Mouse (Mus musculus) cerebellum, postnatal 10 days (tissue): Measurements from ENCODE around the gene Grsf1.

Source experiments
- DNase-seq, 2 experiments: peaks; one replicate each; pipeline ENCODE4 v3.0.0; 2021; ENCODE audit warnings: mixed read lengths in 2 of 2

Gene Grsf1

DNA sequence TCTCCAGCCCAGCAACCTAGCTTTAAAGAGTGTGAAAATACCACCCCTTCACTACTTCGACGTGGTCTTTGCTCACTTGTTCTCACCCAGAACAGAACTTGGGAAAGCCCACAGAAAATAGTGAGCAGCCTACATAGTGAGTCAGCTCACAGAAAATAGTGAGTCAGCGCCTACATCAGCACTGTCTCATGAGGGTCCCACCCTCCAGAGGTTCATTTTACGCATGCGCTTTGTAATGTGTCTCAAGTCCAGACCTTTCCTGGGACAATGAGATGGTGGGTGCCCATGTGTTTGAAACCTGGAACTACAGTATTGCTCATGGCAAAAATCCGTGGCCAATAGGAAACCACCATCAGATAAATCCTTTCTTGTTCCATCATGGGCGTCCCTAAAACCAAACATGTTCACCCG, 12.0 kb upstream of the Grsf1 start:
- no peak for DNase-seq

DNA sequence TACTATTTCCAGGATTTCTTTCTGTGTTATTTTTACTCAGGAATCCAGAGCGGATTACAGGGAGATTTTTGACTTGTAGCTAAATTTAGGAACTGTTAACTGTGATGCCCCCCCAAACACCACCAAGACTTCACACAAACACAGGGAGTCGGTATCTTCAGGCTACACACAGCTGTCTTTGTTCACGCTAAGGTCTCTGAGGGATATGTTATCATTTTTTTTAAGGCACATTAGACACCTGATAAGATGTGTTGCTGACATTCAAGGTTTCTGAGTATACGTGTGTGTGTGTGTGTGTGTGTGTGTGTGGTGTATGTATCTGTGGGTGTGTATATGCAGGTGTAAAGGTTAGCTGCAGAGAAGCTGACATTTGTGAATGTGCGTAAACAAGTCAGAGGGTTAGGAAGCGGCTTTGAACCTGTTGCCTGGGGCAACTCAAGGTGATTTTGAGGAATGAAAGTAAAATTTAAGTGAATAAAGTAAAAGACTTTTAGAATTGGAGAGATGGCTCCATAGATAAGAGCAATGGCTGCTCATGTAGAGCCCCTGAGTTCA, 9.9 kb upstream of the Grsf1 start:
- DNase-seq: no peak

DNA sequence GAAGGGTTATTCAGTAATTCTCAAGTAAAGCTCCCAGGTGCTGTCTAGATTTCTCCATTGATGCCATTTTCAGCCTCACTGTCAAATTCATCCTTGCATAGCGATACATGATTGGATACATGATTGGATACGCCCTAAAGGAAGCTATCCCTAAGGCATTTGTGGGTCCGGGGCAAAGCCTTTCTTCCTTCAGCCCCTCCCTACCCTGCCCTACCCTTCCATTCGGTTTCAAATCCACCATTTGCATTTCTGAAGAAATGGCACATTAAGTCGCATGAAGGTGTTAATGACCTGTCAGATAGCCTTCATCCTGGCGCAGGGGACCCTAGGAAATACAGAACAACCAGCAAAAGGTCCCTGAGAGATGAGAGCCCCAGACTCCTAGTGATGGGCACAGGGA, 9.3 kb upstream of the Grsf1 start:
- no peak for DNase-seq

DNA sequence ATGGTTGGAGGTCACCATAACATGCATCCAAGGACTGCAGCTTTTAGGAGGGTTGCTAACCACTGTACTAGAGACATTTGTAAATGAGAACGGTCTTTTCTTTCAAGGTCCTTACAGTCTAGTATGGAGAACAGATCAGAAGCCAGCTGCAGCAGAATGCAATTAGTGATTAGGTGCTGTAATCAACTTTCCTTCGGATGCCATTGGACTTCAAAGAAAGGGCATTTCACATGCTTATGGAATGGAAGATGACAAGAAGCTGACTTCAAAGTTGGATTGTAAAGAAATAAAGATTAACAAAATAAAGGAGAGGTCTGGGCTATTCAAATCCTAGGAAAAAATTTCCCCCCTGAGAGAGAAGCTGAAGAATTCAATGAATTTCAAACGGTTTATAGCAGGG, 8.3 kb upstream of the Grsf1 start:
- DNase-seq: no peak

DNA sequence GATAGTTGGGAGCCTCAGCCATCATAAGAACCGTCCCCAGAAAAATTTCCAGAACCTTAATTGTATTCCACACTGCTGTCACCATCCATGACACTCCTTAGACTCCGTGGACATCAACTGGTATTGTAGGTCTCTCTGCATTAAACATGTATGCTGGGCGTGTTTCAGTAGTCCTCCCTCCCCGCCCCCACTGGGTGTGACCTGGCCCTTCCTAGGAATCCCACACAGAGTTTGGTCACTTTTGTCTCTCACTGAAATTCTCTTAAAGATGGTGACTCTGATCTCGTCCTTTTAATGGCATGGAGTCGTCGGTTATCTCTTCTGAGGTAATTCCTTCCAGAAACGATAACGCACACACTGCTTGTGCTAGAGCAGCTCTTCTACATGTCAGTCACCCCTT, 7.7 kb upstream of the Grsf1 start:
- DNase-seq: no peak

DNA sequence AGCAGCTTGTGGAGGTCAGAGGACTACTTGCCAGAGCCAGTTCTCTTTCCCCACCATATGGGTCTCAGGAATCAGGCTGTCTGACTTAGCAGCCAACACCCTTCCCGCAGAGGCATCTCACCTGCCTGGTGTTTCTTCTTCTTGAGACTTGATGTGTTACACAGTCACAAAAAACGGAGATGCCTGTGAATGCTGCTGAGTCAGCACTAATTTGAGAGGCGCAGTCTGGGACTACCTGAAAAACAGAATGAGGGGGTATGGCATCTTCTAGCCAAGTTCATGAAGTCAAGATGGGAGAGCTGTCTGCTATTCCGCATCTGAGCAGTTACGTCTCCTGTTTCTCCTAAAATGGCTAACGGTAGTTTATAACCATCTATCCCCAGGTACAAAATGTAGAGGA, 4.6 kb upstream of the Grsf1 start:
- DNase-seq: no peak

DNA sequence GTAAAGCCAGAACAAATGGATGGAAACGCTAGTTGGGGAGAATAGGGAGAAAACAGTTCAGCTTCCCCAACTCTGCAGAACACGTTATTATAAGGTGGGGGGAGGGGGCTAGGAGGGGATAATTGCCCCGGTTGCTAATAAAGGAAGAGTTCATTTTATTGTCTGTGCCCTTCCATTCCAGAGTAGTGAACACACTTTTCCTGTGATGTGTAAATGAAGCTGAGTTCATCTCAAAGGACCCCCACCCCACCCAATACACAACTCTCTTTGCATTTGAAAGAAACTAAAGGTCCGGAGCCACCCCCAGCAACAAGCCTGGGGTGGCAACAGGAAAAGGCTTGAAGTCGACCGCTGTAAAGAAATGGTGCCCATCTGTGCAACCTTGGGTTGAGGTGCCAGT, 3.4 kb upstream of the Grsf1 start:
- DNase-seq: no peak

DNA sequence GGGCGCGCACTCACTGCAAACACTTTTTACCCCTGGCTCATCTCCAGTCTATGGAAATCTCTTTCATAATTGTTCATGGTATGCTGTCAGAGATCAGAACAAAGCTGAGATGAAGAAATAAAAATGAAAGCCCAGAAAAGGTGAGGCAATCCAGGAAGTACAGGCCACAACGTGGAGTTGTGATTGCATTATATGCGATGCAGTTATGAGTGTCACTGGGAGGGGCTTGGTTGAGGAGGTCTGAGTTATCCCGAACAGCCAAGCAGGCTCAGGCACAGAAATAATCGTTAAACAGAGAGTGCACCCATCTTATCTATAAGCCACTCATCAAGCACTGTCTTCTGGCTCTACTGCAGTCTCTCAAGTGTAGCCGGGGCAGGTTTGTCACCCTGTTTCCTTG, 3.0 kb upstream of the Grsf1 start:
- no peak for DNase-seq

DNA sequence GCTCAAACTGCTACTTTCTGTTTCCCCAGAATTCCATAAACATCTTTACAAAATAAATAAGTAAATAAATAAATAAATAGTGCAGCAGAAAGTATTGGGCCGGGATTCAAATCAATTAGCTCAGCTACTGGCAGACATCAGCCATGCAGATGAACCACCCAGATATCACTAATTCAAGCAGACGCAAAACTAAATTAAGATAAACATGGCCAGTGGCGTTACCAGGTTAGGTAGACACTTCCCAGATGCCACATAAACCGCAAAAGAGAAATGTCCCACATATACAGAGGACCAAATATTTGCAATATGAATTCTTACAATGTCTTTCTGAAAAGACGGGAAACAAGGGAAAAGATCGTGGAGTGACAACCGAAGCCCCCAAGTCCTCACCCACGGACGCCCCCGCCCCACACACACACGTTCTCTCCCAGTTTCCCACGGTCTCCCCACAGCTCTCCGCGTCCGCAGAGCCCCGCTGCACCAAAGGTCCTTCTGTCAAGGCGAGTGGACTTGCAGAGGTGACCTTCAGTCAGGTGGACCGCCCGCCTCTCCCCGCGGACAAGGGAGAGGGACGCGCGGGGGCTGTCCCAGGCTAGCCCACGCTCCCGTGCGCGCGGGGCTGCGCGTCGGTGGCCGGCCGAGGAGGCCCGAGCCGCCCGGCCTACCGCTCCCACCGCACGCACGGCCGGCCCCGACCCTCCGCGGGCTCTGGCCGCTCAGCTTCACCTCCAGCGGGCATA, 1.1 kb downstream of the Grsf1 start:
- DNase-seq: peak; percentile 47 to 57

DNA sequence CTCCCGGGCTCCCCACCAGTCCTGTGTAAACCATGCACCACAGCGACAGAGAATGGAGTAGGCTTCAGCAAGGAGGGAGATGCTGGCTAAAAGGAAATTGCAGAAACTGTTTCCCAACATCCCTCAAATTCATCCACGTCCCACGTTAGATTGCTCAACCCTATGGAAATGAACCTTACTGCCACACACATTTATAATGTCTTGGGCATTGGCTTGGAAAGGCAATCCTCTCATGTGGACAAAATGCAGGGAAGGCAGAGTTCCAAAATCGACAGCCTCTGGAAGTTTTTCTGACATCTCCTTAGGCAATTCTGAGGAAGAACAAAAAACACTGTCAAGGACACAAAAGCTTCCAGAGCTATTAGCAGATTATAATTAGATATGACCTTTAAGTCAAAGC, 12.1 kb downstream of the Grsf1 start:
- DNase-seq: no peak

DNA sequence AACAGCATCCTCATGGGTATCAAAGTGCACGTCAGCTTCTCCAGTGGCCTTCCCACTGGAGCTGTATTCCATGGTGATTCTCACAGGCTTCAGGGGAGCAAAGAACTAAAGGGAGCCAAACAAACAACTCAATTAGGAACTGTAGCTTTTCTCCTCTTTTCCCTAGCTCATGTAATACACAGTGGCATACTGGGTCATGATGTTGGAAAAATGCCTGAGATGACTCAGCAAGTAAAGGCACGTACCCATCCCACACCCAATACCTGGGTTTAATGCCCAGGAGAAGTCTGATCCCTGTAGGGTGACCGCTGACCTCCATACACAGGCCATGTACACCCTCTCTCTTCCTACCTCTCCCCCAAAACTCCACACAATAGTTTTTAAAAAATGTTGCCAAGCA, 12.8 kb downstream of the Grsf1 start:
- DNase-seq: no peak

DNA sequence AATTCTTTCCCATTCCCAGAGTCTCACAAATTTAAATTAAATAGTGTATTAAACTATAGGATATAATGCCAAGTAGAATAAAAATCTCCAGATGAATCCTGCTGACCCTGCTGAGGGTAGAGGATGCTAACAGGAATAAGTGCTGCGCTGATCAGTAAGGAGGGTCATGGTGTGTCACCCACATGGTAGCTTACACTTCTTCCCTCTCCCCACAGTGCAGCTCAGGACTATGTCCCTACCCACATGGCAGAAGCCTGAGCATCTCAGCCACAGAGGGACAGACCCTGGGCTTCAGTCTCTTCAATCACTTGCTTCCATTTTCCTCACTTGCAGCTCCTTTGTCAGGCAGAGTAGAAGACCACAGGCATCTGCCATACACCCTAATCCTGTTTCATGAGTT, 18.1 kb downstream of the Grsf1 start:
- no peak for DNase-seq

DNA sequence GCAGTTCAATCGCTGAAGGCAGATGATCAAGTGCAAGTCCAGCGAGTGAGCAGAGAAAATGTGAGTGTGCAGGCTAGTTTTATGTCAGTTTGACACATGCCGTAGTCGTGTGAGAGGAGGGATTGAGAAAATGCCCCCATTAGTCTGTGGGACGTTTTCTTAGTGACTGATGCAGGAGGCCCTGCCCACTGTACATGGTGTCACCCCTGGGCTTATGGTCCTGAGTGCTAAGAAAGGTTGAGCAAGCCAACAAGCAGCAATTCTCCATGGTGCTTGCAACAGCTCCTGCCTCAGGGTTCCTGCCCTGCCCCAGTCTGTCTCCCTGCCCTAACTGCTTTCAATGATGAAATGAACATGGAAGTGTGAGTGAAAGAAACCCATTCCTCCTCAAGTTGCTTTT, 23.4 kb downstream of the Grsf1 start:
- no peak for DNase-seq

DNA sequence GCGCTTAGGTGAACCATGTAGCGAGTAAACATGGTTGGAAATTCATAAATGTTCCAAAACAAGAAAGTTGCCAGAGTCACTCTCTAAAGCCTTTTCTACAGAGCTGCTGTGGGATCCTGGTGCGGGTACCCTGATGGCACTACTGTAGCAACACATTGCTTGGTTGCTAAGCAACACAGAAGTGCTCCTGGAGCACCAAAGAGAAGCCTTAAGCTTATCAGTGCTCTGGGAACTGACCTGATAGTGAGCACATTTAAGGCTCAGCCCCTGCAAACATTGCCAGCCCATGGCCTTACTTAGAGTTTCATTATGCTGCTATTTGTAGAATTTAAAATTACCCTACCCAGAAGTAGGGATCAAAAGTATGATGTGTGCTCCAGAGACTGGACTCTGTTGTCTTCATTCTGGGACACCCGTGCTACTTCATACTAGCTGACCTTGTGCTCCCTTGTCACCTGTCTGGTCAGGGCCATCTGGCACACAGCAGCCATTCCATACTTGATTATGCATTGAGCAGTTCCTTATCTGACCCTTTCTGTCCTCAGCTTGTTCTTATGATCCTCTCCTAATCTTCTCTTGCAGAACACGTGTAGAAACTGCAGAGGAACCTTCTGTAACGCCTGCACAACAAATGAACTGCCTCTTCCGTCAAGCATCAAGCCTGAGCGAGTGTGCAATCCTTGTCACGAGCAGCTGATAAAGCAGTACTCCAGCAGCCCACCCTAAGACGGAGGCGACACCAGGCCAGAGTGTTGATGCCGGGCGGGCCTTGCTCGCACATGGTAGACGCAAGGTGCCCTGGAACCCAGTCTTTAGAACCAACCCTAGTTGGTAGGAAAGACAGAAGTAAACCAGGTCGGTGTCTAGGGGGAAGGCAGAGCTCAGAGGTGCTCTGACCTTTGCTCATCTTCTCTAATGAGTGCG, 26.5 kb downstream of the Grsf1 start:
- no peak for DNase-seq

DNA sequence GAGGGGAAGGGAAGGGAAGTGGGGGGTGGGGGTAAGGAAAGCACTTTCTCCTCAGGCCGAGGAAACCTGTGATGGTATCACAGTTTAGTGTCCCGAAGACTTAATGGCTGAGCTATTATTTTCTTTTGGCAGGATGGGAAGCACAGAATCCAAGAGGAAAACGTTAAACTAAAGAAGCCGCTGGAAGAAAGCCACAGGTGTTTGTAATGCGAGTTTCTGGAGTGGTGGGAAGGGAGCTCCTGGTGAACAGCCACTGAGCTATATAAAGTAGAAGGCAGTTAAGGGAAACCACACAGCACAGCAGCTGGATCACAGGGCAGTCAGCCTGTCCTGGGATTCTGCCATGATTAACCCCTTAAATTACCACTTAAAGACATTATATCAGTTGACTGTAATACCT, 30.6 kb downstream of the Grsf1 start:
- DNase-seq: no peak

DNA sequence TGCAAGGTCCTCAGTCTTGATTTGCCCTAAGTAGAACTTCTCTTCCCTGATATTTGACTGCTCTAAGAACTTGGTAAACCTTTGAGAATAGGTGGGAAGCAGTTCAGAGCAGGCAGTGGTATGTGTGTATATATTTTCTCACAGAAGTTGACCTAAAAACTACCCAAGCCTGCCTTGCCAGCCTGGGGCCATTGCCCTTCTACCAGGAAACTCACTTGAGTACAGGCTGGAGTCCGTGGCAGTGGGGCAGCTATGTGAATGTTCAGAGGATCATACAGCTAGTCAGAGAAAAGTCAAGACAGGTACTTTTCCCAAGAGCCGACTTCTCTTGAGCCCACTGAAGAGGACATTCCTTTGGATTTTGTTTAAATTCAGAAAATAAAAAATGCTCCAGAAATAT, 31.1 kb downstream of the Grsf1 start:
- DNase-seq: no peak

DNA sequence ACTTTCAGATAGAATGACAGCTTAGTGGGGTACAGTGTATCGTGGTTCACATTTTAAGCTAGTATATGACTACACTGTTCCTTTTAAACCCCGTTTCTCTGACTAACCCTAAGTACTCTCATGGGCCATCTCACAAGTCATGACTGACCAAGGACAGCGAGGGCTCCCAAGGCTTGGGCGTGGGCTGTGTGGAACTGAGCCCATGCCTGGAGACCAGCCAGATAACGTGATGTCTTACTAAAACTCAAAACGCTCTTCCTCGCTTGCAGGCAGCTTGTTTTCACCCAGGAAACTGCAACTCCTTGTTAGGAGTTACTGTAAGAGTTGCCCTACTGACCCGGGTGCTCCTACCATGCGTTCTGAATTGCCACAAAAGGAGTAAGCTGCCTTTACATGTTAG, 32.5 kb downstream of the Grsf1 start:
- no peak for DNase-seq

DNA sequence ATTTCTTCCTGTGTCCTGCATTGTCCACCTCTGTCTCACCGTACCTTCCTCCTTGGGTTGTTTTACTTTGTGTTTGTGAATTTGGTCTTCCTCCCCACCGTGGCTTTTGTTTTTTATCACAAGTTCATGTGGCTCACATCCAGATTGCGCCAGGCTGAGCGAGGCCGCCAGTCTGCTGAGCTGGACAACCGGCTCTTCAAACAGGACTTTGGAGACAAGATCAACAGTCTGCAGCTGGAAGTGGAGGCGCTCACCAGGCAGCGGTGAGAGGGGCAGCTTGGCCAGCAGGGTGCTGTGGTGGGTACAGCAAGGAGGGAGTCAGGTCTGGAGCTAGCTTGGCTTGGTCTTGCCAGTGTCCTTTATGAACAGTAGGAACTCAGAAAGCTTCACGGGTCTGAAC, 33.2 kb downstream of the Grsf1 start:
- no peak for DNase-seq

DNA sequence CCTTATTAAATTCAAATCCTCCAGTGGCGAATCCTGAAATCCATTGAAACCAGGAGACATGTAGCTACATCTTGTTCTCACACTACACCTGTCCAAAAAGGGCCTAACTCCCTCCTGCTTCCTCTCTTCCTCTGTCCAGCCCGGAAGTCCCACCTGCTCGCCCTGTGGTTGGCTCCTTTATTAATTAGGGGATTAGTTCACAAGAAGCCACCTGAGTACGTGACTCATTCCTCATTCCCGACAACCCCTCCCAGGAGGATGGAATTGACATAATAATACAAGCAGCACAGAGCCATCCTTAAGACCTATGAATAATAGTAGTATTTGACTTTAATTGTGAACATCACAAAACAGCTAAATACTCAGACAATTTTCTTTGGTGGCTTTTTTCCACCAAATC, 41.9 kb downstream of the Grsf1 start:
- DNase-seq: no peak

DNA sequence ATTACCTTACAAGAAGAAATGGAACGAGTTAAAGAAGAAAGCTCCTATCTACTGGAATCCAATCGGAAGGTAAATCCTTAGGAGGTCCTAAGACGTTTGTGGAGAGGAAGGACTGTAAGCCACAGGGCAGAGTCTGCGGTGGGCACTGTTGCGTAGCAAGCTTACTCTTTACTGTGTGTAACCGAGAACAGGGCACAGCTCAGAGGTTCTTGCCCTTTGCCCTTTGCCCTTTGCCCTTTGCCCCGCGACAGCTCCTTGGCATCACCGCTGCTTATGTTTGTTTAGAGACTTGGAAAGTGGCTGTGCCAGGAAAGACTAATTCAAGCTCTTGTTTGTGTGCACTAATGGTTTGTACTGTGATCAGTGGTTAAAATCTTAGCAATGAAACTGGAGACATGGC, 43.5 kb downstream of the Grsf1 start:
- no peak for DNase-seq

DNA sequence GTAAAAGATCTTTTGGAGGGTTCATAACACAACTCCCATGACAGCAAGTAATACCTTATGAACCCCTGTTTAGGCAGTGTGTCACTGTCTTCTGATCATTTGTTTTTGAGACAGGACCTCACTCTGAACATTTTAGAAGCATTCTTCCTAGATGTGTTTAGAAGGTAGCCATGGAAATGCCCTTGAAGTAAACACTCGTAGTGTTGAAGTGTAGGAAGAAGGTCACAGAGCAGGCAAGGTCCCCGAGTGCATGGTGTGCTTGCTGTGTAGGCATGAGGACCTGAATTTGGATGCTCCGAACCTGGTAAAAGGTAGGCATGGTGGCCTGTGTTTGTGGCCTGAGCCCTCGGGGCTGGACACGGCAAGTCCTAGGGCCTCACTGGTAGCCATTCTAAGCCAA, 44.4 kb downstream of the Grsf1 start:
- DNase-seq: no peak

DNA sequence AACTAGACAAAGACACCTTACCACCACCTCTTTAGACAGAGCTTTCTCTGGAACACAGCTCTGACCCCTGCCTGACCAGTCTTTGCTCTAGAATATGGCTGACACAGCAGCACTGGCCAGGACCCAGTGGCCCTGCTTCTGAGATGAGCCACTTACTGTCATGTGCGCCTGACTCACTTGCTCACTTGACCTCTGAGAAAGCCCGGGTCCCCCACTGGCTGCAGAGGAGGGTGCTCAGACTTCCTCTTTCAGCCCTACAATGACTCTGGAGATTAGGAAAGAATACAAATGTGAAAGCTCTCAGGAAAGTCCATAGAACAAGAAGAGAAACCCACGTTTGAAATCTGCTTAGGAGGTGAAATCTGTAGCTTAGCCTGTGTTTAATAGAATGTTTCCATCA, 45.1 kb downstream of the Grsf1 start:
- DNase-seq: no peak

DNA sequence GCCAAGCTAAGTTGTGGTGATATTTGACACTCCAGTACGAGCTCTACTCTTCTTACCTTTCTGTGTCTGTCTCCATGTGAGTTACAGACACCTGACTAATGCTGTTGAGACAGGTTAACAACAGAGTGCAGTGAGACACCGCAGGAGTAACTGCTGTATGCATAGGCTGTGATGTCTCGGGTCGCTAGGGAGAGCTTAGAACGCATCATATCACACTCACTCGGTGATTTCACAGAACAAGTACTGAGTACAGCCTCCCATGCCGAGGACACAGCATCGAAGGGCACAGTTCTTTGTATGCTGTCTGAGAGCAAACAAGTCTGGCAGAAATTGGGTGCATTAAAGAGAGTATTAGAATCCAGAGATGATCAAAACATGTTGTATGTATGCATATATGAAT, 46.0 kb downstream of the Grsf1 start:
- no peak for DNase-seq

DNA sequence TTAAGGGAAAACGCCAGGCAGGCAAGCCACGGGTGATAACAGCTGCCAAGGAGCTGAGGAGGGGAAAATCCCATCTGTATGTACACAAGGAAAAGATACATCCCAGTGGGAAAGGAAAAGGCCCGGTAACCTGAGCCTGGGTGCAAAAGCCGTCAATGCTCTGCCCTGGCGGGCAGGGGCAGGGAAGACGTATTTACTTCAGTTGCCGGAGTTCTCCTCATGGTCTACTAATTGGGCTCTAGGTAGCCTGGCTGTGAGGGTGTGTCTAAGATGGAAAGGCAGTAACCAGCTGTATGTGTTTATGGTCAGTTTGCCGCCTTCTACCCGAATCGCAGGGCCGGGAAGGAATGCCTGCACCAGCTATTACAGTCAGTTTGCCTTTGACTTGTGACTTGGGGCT, 46.8 kb downstream of the Grsf1 start:
- no peak for DNase-seq
